Mouse (Mus musculus): ENCODE data around the gene Sel1l.

DNA sequence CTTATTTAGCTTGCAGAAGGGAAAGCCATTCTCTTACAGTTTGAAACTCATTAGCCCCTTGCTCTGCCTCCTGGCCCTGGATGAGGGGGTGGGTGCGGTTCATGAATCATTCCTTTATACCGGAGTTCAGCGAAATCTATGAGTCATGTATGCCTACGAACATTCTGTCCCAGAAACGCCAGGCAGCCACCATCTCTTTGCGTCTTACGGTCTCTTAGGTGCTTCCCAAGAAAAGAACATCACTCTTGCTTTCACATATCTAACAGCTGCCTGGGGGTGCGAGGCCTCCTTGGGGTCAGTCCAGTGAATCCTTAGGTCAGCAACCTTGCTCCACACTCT, 29.9 kb upstream of the Sel1l start:
- TF ChIP-seq POLR2A (IDR thresholded peaks at IDR 0.05; ENCODE audit: insufficient read depth, low read depth, low read length) (no peak), CTCF (IDR thresholded peaks at IDR 0.05) (no peak), EP300 (IDR thresholded peaks at IDR 0.05; ENCODE audit: insufficient read depth, low read depth, low read length) (no peak)

Data from heart, adult 2 months (tissue).